Mouse (Mus musculus) spleen, adult 2 months (tissue): ENCODE data around the gene Nr2c2ap.

ENCODE experiments used
- CTCF ChIP-seq: fragments of 200-500 bp; IDR thresholded peaks from 2 replicates; pipeline ENCODE4 v1.5.1; 2011; ENCODE audit warnings: mild to moderate bottlenecking, inconsistent platforms; ENCODE audit not compliant: insufficient read depth, insufficient read length, insufficient replicate concordance; ENCODE audit errors: extremely low read depth
- POLR2A ChIP-seq: fragments of 200-500 bp; IDR thresholded peaks from 2 replicates; pipeline ENCODE4 v1.6.1; 2011; ENCODE audit warnings: low read depth, low read length, inconsistent platforms

GRCm38 (mm10) chr8:70178231-70178630 lies 47.1 kb downstream of the Nr2c2ap start:
- TF ChIP-seq POLR2A (no peak), CTCF (no peak)
